Comparison of ENCODE assay signal across 9 mouse cellular contexts in the genomic region with DNA sequence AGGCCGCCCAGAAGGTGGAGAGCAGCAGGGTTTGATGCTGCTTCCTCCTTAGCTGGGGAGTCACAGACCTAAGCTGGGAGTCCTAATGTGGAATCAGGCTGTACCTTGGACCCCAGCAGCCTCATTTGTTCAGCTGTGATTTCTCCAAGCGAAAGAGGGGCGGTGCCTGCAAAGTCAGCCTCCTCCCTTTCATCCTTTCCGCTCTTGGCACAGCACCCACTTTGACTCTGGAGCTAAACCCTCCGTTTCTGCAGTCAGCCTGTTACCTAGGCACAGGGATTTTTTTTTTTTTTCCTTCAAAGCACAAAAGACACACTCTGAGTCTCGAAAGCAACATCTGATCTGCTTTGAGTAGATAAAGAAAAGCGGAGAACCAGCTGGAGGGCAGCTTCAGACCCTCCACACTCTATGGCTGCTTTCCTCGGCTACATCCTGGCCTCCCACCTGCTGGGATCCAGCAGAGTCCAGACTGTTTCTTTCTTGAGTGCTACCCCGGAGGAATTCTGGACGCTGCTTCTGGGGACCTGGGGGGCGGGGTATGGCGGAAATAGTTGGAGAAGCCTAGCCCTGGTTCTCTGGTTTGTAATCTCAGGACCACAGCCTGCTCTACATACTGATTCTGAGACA. TPM values are rescaled to one million over a fixed set of nuclear protein-coding genes. Genes with fewer than 3 reads are reported as not detected.
DNase-seq lines count a peak whose midpoint lies in the region; ATAC-seq and TF ChIP-seq lines count a peak whose summit lies in the region.
"Had no signal": no experiment of that assay in that cellular context is flagged by ENCODE, and none has a peak within 500 bp of the region (broad histone marks: within the 10 kb centered on the region; RNA-seq: fewer than 3 reads in every experiment).

No protein-coding gene starts in this region.

- peak overlapping the region; percentile 39 for H3K4me2 ChIP-seq in midbrain, postnatal 0 days (ENCODE audit: low read depth, low read length, poor library complexity, severe bottlenecking)

- 20% methylated on average over 12 of the region's 12 CpGs for WGBS in liver, adult 2 months
- WGBS in midbrain, postnatal 0 days = 10% methylated on average over 12 of the region's 12 CpGs

- H3K36me3 ChIP-seq in liver, adult 2 months (ENCODE audit: control insufficient read depth, insufficient read depth, low read length) = no peaks in the 10 kb centered on the region
- no peaks in the 10 kb centered on the region for H3K36me3 ChIP-seq in midbrain, postnatal 0 days (ENCODE audit: insufficient read depth, low read length)

- intact Hi-C loops in gastrocnemius, adult 2 months (cut with DNase I) = no loop called here

- no peaks in the 10 kb centered on the region for H3K9me3 ChIP-seq in midbrain, postnatal 0 days (ENCODE audit: low read length)

- H3K27ac ChIP-seq in gastrocnemius, adult 2 months = peak overlapping the region; percentile 62; the same call in 1 of the 2 replicates
- peak overlapping the region; percentile 98 for H3K27ac ChIP-seq in liver, adult 2 months (replicated peaks; ENCODE audit: insufficient read depth, low read depth, low read length)
- H3K27ac ChIP-seq in midbrain, postnatal 0 days (ENCODE audit: low read depth, low read length) = peak overlapping the region; percentile 43; the same call in 1 of the 2 replicates

- DNase-seq in gastrocnemius, adult 2 months = peak; percentile 47
- DNase-seq in gastrocnemius, adult 18-20 months (ENCODE audit: low spot score) = no peak
- peak; percentile 63 to 76 for DNase-seq in cerebellum, postnatal 25 days
- peak; percentile 41 for DNase-seq in heart, adult 8-10 months (ENCODE audit: low spot score)
- DNase-seq in kidney, adult 18-20 months = peak; percentile 80
- DNase-seq in liver, adult 2 months (ENCODE audit: extremely low read depth, low read depth, low spot score) = peak; percentile 82
- DNase-seq in midbrain, postnatal 0 days (ENCODE audit: low spot score) = peak; percentile 56
- DNase-seq in adipocyte (ENCODE audit: low spot score) = no peak

- H3K79me2 ChIP-seq in liver, adult 2 months (ENCODE audit: control insufficient read depth, insufficient read depth, low read length) = no peaks in the 10 kb centered on the region

- peak overlapping the region; percentile 62 for H3K4me3 ChIP-seq in gastrocnemius, adult 2 months
- H3K4me3 ChIP-seq in liver, adult 2 months (ENCODE audit: insufficient read depth, low read depth, low read length) = peak overlapping the region; percentile 68
- peak overlapping the region; percentile 15; the same call in 1 of the 2 replicates for H3K4me3 ChIP-seq in midbrain, postnatal 0 days (ENCODE audit: low read depth, low read length)
- H3K4me3 ChIP-seq: erythroblast, embryonic 14.5 days had no signal

- peak; percentile 52; the same call in 1 of the 2 replicates for ATAC-seq in midbrain, postnatal 0 days (ENCODE audit: low FRiP score)

- no peak for TF ChIP-seq CTCF in gastrocnemius, adult 2 months (IDR thresholded peaks at IDR 0.05)
- TF ChIP-seq CTCF in liver, adult 2 months (IDR thresholded peaks at IDR 0.05; ENCODE audit: low read depth, low read length) = no peak
- TF ChIP-seq CTCF in midbrain, postnatal 0 days (IDR thresholded peaks at IDR 0.05) = no peak

- H3K27me3 ChIP-seq in liver, adult 2 months (ENCODE audit: control insufficient read depth, insufficient read depth, low read length) = no peaks in the 10 kb centered on the region
- no peaks in the 10 kb centered on the region for H3K27me3 ChIP-seq in midbrain, postnatal 0 days (ENCODE audit: insufficient read depth, low read length)

- peak; percentile 75; the same call in 1 of the 2 replicates for TF ChIP-seq POLR2A in liver, adult 2 months (IDR thresholded peaks at IDR 0.05; ENCODE audit: extremely low read depth, insufficient read depth, low read length)

- peaks cover 9% of the 10 kb centered on the region for H3K4me1 ChIP-seq in liver, adult 2 months (ENCODE audit: control insufficient read depth, insufficient read depth, low read length)
- H3K4me1 ChIP-seq in midbrain, postnatal 0 days (ENCODE audit: insufficient read depth, low read length) = peaks cover 13% of the 10 kb centered on the region

- H3K9ac ChIP-seq in liver, adult 2 months (ENCODE audit: low read depth, low read length) = peak overlapping the region; percentile 77
- H3K9ac ChIP-seq in midbrain, postnatal 0 days (replicated peaks; ENCODE audit: low read length, poor library complexity, severe bottlenecking) = peak overlapping the region; percentile 9; the same call in 1 of the 2 replicates

RNA-seq across cellular contexts. Expression of a gene that starts 25.1 kb away (rescaled TPM):
- total RNA-seq in gastrocnemius, adult 2 months (2021) = not detected
- total RNA-seq in gastrocnemius, adult 18-20 months (2021) = not detected
- not detected for total RNA-seq in heart, adult 8-10 months (2022)
- not detected in 2 replicates for total RNA-seq in liver, adult 2 months (2014; rRNA removed)
- not detected in 2 replicates for polyA plus RNA-seq in liver, adult 2 months (2012; rRNA removed)
- not detected in 2 replicates for total RNA-seq in midbrain, postnatal 0 days (2014; rRNA removed)
- polyA plus RNA-seq in midbrain, postnatal 0 days (2015; fragmentation: Nextera tagmentation; extraction: Ambion mirVana) = not detected in 2 replicates
- polyA plus RNA-seq: erythroblast, embryonic 14.5 days had no signal

RNA-seq across cellular contexts. Expression of a gene that starts 39.6 kb away (rescaled TPM):
- total RNA-seq in gastrocnemius, adult 2 months (2021) = not detected
- total RNA-seq in gastrocnemius, adult 18-20 months (2021) = under 1 TPM in 1 of 2 experiments, not detected in 1; 0.12 TPM
- under 1 TPM; 0.22 to 0.57 (median 0.48) TPM for total RNA-seq in heart, adult 8-10 months (2022)
- not detected in 2 replicates for total RNA-seq in liver, adult 2 months (2014; rRNA removed)
- polyA plus RNA-seq in liver, adult 2 months (2012; rRNA removed) = not detected in 2 replicates
- total RNA-seq in midbrain, postnatal 0 days (2014; rRNA removed) = 0.27 and 0.85 TPM in 2 replicates
- polyA plus RNA-seq in midbrain, postnatal 0 days (2015; fragmentation: Nextera tagmentation; extraction: Ambion mirVana) = 1.6 and 2.3 TPM in 2 replicates
- polyA plus RNA-seq: erythroblast, embryonic 14.5 days had no signal

RNA-seq across cellular contexts. Expression of a gene that starts 55.4 kb away (rescaled TPM):
- total RNA-seq in gastrocnemius, adult 2 months (2021) = 10 to 100 TPM; 16.0 to 17.9 TPM
- total RNA-seq in gastrocnemius, adult 18-20 months (2021) = 10 to 100 TPM; 12.6 to 14.1 TPM
- total RNA-seq in heart, adult 8-10 months (2022) = 10 to 100 TPM; 13.8 to 18.4 (median 15.7) TPM
- 11.2 and 12.1 TPM in 2 replicates for total RNA-seq in liver, adult 2 months (2014; rRNA removed)
- polyA plus RNA-seq in liver, adult 2 months (2012; rRNA removed) = 5.5 and 9.3 TPM in 2 replicates
- 19.9 and 29.2 TPM in 2 replicates for total RNA-seq in midbrain, postnatal 0 days (2014; rRNA removed)
- 16.9 and 18.8 TPM in 2 replicates for polyA plus RNA-seq in midbrain, postnatal 0 days (2015; fragmentation: Nextera tagmentation; extraction: Ambion mirVana)

Comparison
In these comparisons a context has a peak if more than half of its experiments do, and no peak if none do; other contexts are left out.
1. DNase-seq: peak in gastrocnemius, adult 2 months (single experiment), cerebellum, postnatal 25 days (2 of 2), heart, adult 8-10 months (single experiment), kidney, adult 18-20 months (single experiment), liver, adult 2 months (single experiment) and midbrain, postnatal 0 days (single experiment); none in gastrocnemius, adult 18-20 months (single experiment) and adipocyte (single experiment).
2. H3K27ac ChIP-seq: peak in every context shown above with its lines; median percentile 98 in liver, adult 2 months; 62 in gastrocnemius, adult 2 months; 43 in midbrain, postnatal 0 days.
3. H3K4me3 ChIP-seq: peak in every context shown above with its lines; median percentile 68 in liver, adult 2 months; 62 in gastrocnemius, adult 2 months; 15 in midbrain, postnatal 0 days.